Mouse (Mus musculus) liver, embryonic 15.5 days (tissue): ENCODE results near the gene Blmh. TPM values are rescaled to one million over a fixed set of nuclear protein-coding genes. Genes with fewer than 3 reads are reported as not detected.

ENCODE experiments used
- ATAC-seq: fragments of 200-750 bp; cut with Nextera tagmentation; 2 replicates; pipeline ENCODE4 v1.8.0; 2017; ENCODE audit warnings: moderate number of reproducible peaks, mild to moderate bottlenecking, moderate library complexity; ENCODE audit not compliant: insufficient read depth
- H3K27ac ChIP-seq: fragments of 300-500 bp; sonication (generic); replicated peaks from 2 replicates; pipeline ENCODE4 v1.5.1; 2015; ENCODE audit warnings: mild to moderate bottlenecking, inconsistent platforms
- H3K27me3 ChIP-seq: fragments of 300-500 bp; sonication (generic); 2 replicates; pipeline ENCODE4 v1.6.1; 2015; ENCODE audit warnings: mild to moderate bottlenecking, inconsistent platforms
- H3K36me3 ChIP-seq: fragments of 300-500 bp; sonication (generic); replicated peaks from 2 replicates; pipeline ENCODE4 v1.6.1; 2015; ENCODE audit warnings: moderate library complexity, mild to moderate bottlenecking, inconsistent platforms
- H3K4me1 ChIP-seq: fragments of 300-500 bp; sonication (generic); replicated peaks from 2 replicates; pipeline ENCODE4 v1.6.1; 2015; ENCODE audit warnings: inconsistent platforms
- H3K4me2 ChIP-seq: fragments of 300-500 bp; sonication (generic); 2 replicates; pipeline ENCODE4 v1.6.1; 2015; ENCODE audit warnings: moderate library complexity, mild to moderate bottlenecking, inconsistent platforms
- H3K4me3 ChIP-seq: fragments of 300-500 bp; sonication (generic); replicated peaks from 2 replicates; pipeline ENCODE4 v1.5.1; 2015; ENCODE audit warnings: mild to moderate bottlenecking, inconsistent platforms
- H3K9ac ChIP-seq: fragments of 300-500 bp; sonication (generic); 2 replicates; pipeline ENCODE4 v1.6.1; 2015; ENCODE audit warnings: moderate library complexity, mild to moderate bottlenecking, inconsistent platforms
- H3K9me3 ChIP-seq: fragments of 300-500 bp; sonication (generic); replicated peaks from 2 replicates; pipeline ENCODE4 v1.6.1; 2016; ENCODE audit warnings: inconsistent platforms
- WGBS: fragments of 180-500 bp; shearing (Covaris S2); methylation state at CpG from one replicate; pipeline ENCODE4 v1.1.7; 2015; ENCODE audit warnings: mixed read lengths; ENCODE audit not compliant: insufficient replicate concordance; 5-methylcytosine and 5-hydroxymethylcytosine counted together
- polyA plus RNA-seq: library from polyadenylated mRNA; unstranded; fragments of >200 nt; fragmentation: Nextera tagmentation; extraction: Ambion mirVana; gene quantifications from 2 replicates; pipeline ENCODE4 v1.2.1, GENCODE M21; 2015

The Blmh gene
- polyA plus RNA-seq, 1 experiment from 2014 or later, result 40.5 TPM

DNA sequence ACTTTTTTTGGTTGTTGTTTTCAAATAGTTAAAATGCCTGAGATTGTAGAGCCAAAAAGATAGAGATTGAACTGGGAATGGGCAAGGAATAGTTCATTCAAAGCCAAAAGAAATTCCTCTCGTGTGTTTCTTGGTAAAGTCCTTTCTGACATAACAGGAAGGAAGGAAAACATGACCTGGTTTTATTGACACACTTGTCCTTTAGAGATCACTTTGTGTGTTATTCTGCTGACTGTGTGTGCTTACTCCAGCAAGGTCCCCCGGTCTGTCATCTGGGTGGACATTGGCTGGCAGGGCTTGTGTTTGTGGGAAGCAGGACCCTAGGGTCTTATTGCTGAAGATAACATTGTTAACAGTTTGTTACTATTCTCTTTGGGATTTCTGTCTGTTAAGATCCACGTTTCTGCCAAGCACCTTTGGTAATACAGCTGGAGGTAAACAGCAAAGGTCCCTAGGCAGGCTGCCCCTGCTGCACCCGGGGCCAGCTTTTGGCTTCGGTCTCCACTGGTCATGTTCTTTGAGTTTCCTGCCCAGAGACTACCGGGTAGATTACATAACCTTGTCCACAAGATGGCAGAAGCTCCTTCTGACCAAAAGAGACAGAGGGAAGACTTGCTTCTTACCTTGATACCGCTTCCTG lies 50.2 kb downstream of the Blmh start:
- no peaks in the 10 kb centered on the region; the same call in none of the 2 replicates for H3K4me1 ChIP-seq
- no peaks in the 10 kb centered on the region for H3K9me3 ChIP-seq
- 0 out of 2 replicates have a peak overlapping the region, but pooled peaks have one; percentile 31 for H3K27ac ChIP-seq
- ATAC-seq, result no peak; the same call in 1 of the 2 replicates
- H3K4me3 ChIP-seq, result no peak overlapping the region
- H3K4me2 ChIP-seq, result no peak overlapping the region
- no peaks in the 10 kb centered on the region for H3K27me3 ChIP-seq
- peaks cover 68% of the 10 kb centered on the region for H3K36me3 ChIP-seq
- WGBS, result 63% methylated on average over 7 of the region's 7 CpGs
- H3K9ac ChIP-seq, result no peak overlapping the region

DNA sequence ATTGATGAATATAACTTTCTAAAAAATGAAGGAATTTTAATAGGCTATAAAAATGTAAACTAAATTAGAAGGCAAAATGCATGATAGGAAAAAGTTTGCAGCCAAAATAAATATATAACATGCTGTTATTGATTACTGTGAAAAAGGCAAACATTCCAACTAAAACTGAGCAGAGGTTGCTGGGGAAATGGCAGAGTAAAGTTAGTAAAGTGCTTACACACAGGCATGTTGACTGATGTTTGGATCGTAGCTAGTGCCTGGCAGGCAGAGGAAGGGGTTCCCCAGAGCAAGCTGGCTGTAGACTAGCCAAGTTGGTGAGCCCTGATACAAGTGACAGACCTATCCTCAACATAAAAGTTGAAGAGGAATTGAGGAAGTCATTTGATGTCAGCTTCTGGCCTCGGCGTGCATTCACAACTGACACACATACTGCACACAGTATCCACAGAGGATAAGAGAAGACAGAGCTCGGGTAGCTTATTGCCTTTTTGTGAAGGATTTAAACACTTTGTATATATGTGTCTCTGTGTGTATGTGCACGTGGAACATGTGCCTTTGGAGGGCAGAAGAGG lies 57.0 kb downstream of the Blmh start:
- H3K4me3 ChIP-seq, result no peak overlapping the region
- H3K4me2 ChIP-seq, result no peak overlapping the region
- no peak for ATAC-seq
- no peaks in the 10 kb centered on the region for H3K27me3 ChIP-seq
- WGBS, result 49% methylated on average over 5 of the region's 5 CpGs
- no peak overlapping the region for H3K9ac ChIP-seq
- H3K27ac ChIP-seq, result peak overlapping the region; percentile 4
- peaks cover 43% of the 10 kb centered on the region for H3K36me3 ChIP-seq
- H3K9me3 ChIP-seq, result no peaks in the 10 kb centered on the region
- peaks cover 20% of the 10 kb centered on the region for H3K4me1 ChIP-seq

DNA sequence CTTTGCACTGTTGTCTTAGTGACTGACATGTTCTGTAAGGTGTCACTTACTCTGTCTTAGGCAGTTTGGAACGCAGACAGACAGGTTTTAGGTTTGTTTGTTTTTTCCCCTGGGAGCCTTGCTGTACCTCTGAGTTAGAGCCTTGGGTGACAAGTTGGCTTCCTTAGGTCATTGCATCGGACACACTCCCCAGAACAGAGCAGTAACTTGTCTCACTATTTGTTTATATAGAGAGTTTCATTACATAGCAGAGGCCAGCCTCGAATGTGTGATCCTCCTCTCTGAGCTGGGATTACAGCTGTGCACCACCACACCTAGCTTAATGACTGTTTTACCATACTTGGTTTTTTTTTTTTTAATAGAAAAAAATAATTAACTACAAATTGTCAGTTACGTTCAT lies 57.8 kb downstream of the Blmh start:
- Histone ChIP-seq H3K4me1 (peaks cover 20% of the 10 kb centered on the region), H3K27ac (peak overlapping the region; percentile 4; the same call in 1 of the 2 replicates), H3K9me3 (no peaks in the 10 kb centered on the region), H3K4me2 (no peak overlapping the region), H3K9ac (no peak overlapping the region), H3K4me3 (no peak overlapping the region), H3K27me3 (no peaks in the 10 kb centered on the region), H3K36me3 (peaks cover 51% of the 10 kb centered on the region)
- ATAC-seq, result no peak
- 67% methylated on average over 4 of the region's 4 CpGs for WGBS

GRCm38 (mm10) chr11:76983641-76984040 lies 59.0 kb downstream of the Blmh start:
- Histone ChIP-seq H3K27ac (no peak overlapping the region), H3K9me3 (no peaks in the 10 kb centered on the region), H3K27me3 (no peaks in the 10 kb centered on the region), H3K4me3 (no peak overlapping the region), H3K36me3 (peaks cover 51% of the 10 kb centered on the region), H3K4me1 (peaks cover 20% of the 10 kb centered on the region), H3K4me2 (no peak overlapping the region), H3K9ac (no peak overlapping the region)
- ATAC-seq, result peak; percentile 40
- 29% methylated on average over 5 of the region's 5 CpGs for WGBS

- no peak overlapping the region for H3K4me3 ChIP-seq
- peaks cover 20% of the 10 kb centered on the region for H3K4me1 ChIP-seq
- no peak overlapping the region for H3K4me2 ChIP-seq
- H3K27ac ChIP-seq, result no peak overlapping the region
- no peak overlapping the region for H3K9ac ChIP-seq
- H3K9me3 ChIP-seq, result no peaks in the 10 kb centered on the region
- peaks cover 47% of the 10 kb centered on the region for H3K36me3 ChIP-seq
- no peak for ATAC-seq
- no peaks in the 10 kb centered on the region for H3K27me3 ChIP-seq
Observed at GRCm38 (mm10) chr11:76984173-76984572, 59.6 kb downstream of the Blmh start.

GRCm38 (mm10) chr11:76990839-76991238 lies 66.2 kb downstream of the Blmh start:
- WGBS, result 26% methylated on average over 5 of the region's 5 CpGs
- ATAC-seq, result no peak
- H3K27ac ChIP-seq, result no peak overlapping the region
- no peak overlapping the region for H3K4me2 ChIP-seq
- H3K4me1 ChIP-seq, result 0 out of 2 replicates have a peak, but pooled peaks cover 5% of the 10 kb centered on the region
- H3K9ac ChIP-seq, result no peak overlapping the region
- H3K4me3 ChIP-seq, result no peak overlapping the region
- peaks cover 25% of the 10 kb centered on the region for H3K36me3 ChIP-seq
- H3K27me3 ChIP-seq, result peaks cover 14% of the 10 kb centered on the region
- no peaks in the 10 kb centered on the region for H3K9me3 ChIP-seq

DNA sequence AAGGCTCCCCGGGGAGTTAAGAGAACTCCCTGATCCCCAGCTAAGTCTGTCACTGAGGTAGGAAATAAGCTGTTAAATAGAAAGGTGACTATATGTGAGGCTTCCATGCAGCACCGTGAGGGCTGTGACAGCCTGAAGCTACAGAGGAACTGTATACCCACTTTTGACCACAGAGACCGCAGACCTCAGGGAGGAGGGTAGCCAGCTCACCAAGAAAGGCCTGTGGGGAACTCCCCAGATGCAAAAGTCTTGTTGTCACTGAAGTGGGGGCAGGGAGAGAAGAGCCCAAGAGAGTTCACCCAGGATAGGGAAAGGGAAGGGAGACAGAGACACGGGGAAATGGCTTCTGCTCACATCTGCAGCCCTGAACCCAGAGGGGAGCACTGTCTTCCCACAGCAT lies 68.3 kb downstream of the Blmh start:
- Histone ChIP-seq H3K4me3 (no peak overlapping the region), H3K27me3 (peaks cover 34% of the 10 kb centered on the region), H3K4me2 (no peak overlapping the region), H3K9me3 (no peaks in the 10 kb centered on the region), H3K4me1 (peaks cover 13% of the 10 kb centered on the region; the same call in 1 of the 2 replicates), H3K27ac (no peak overlapping the region), H3K9ac (no peak overlapping the region), H3K36me3 (peaks cover 5% of the 10 kb centered on the region; the same call in 1 of the 2 replicates)
- ATAC-seq, result no peak
- 7% methylated on average over 4 of the region's 4 CpGs for WGBS

- no peak for ATAC-seq
- H3K4me3 ChIP-seq, result no peak overlapping the region
- H3K27me3 ChIP-seq, result peaks cover 67% of the 10 kb centered on the region
- H3K36me3 ChIP-seq, result no peaks in the 10 kb centered on the region
- H3K4me2 ChIP-seq, result peak overlapping the region; percentile 70
- no peak overlapping the region for H3K9ac ChIP-seq
- H3K9me3 ChIP-seq, result no peaks in the 10 kb centered on the region
- H3K27ac ChIP-seq, result no peak overlapping the region
- 24% methylated on average over 20 of the region's 20 CpGs for WGBS
- H3K4me1 ChIP-seq, result peaks cover 24% of the 10 kb centered on the region
Observed at GRCm38 (mm10) chr11:76995966-76996672, 71.5 kb downstream of the Blmh start.

DNA sequence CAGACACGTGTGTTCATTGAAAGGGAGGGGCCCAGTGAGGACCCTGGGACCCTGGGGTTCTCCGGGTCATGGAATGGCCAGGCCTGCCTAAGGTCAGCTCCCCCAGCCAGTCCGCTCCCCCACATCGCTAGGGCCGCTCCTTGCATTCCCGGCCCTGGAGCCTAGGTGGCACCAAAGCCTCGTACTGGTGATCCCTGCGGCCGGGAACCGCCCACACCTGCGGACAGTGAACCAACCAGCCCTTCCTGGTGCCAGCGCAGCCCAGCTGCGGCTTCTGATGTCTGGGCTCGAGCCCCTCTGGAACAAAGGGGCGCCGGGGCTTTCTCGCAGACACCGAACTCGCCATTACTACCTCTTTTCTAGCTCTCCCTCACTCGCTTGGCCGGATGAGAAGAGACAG lies 72.7 kb downstream of the Blmh start:
- Histone ChIP-seq H3K36me3 (no peaks in the 10 kb centered on the region), H3K4me3 (peak overlapping the region; percentile 51), H3K4me2 (peak overlapping the region; percentile 70), H3K27ac (no peak overlapping the region), H3K9ac (no peak overlapping the region), H3K27me3 (peaks cover 78% of the 10 kb centered on the region), H3K9me3 (no peaks in the 10 kb centered on the region), H3K4me1 (peaks cover 24% of the 10 kb centered on the region)
- ATAC-seq, result peak; percentile 60; the same call in 1 of the 2 replicates
- 2% methylated on average over 21 of the region's 21 CpGs for WGBS

DNA sequence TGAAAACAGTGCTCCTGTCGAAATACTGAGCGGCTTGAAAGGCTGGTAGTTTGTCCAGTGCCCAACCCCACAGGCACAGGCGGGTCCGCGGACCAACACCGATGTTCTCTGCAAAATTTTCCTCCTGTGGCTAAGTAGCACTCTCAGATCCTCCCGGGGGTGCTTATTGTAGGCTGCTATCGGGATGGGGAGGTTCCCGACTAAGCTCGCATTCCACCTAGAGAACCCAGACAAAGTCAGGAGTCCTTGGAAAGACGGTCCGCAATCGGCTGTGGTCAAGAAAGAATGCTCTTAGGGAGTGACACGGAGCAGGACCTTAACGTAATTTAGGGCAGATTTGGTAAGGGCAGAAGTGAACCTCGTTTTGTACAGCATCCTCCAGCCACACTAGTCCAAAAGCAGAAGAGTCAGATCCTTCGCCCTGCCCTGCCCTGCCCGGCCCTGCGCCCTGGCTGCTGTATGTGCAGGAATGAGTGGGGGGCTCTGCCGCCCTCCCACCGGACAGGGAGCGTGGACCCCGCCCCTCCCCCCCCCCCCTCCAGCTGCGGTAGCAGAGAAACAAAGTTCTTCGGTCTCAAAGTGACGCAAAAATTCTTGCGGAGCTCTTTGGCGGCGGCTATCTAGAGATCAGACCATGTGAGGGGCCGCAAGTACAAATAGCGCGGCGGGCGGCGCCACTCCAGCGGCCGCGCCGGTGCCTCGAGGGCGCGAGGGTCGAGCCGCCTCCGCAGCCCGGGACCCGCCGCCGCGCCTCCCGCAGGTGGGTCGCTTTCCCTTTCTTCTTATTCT lies 73.5 kb downstream of the Blmh start, which contains the start of gene Slc6a4:
Gene Slc6a4 (plus strand): TSS at position 688 of the 789 bp plus-strand sequence.
- WGBS, result under 1% methylated on average over 52 of the region's 52 CpGs
- H3K27me3 ChIP-seq, result peaks cover 85% of the 10 kb centered on the region
- H3K27ac ChIP-seq, result no peak within 1 kb of the TSS
- H3K4me1 ChIP-seq, result peaks cover 24% of the 10 kb centered on the region
- peak within 1 kb of the TSS; percentile 70 for H3K4me2 ChIP-seq
- no peaks in the 10 kb centered on the region for H3K9me3 ChIP-seq
- no peak within 1 kb of the TSS for H3K9ac ChIP-seq
- no peak for ATAC-seq
- peak within 1 kb of the TSS; percentile 51 for H3K4me3 ChIP-seq
- no peaks in the 10 kb centered on the region for H3K36me3 ChIP-seq
